Mouse (Mus musculus): ENCODE results near the gene Wdr61.

The Wdr61 gene

DNA sequence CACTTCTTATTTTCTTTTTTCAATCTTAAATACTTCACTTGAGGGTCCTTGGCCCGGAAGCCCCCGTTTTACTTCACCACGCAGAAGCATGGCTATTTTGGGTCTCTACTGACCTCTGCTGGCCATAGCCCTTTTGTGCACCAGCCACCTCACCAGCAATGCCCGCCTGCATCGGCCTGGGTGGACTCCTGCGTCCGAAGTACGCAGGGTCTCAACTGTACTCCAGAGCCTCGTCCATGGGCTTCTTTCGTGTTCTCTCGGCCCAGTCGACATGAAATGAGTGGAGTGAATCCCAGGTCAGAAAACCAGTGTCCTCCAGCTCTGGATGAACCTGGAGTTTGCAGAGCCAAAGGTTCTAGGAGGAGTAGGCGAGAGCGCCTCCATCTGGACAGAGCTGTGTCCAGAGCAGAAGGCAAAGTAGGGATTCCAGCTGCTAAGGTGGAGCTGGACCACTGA is 57.8 kb downstream of the Wdr61 start:
- DNase-seq (ENCODE audit: low spot score in 2 of 2), result peak; percentile 66 to 86

DNA sequence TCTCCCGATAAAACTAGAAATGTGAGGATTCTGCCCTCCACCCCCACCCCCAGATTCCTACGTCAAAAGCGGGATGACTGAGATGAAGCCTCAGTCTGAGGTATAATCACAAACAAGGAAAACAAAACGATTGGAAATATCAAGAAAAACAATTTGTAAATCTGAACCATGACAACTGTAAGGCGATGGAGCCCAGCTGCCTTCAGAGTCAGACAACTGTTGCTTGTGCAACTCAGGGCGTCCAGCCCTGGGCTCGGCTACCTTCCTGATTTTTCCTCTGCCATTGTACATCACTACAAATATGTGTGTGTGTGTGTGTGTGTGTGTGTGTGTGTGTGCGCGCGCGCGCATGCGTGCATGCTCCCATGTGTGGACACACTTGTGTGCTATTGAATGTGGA is 60.4 kb downstream of the Wdr61 start:
- DNase-seq (ENCODE audit: low spot score in 2 of 2), result no peak

DNA sequence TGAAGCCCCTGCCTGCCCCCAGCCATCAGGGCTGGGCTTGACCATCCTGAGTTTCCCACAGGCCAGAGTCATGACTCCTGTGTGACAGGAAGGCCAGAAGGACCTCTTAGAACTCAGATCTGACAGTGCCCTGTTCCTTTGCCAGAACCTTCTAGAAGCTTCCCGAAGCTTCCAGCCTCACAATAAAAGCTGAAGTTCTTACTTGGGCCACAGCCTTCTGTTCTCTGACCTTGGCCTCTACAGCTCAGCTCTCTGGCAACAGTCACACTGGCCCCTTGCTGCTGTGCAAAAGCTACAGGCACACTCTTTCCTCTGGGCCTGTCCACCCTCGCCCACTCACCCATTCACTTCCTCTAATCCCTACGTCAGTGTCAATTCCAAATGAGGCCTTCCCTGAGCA is 62.4 kb downstream of the Wdr61 start:
- DNase-seq (ENCODE audit: low spot score in 2 of 2), result no peak

DNA sequence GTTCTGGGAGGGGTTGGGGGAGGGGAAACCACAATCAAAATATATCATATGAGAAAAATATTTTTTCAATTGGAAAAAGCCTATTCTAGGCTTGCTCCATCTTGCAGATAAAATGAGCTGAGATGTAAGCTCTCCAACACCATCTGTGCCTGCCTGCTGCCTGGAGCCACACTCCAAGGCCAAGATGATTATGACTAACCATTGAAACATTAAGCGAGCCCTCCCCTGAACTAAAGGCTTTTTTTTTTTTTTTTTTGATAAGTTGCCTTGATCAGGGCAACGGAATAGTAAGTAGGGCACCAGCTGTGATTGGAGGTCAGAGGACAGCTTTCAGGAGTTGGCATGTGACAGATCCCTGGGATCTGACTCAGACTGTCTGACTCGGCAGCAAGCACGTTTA is 65.9 kb downstream of the Wdr61 start:
- DNase-seq (ENCODE audit: low spot score in 2 of 2), result no peak

DNA sequence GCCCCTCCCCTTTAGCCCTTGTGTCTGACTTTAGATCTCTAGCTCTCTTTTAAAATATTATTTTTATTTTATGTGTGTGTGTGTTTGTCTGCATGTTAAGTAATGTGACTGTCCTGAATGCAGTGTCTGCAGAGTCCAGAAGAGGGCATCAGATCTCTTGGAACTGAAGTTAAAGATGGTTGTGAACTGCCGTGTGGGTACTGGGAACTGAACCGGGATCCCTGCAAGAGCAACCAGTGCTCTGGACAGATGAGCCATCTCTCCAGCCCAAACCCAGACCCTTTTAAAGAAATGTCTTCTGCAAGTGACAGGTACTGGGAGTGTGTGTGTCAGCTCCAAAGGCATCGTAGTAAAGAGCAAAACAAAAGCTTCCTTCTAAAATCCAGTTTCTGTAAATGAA is 68.2 kb downstream of the Wdr61 start:
- no peak for DNase-seq (ENCODE audit: low spot score in 2 of 2)

Data from spleen, postnatal 4 days (tissue).